Comparison of ENCODE assay signal across 9 mouse cellular contexts in genomic region chr4:117139217-117139612, GRCm38 (mm10). TPM values are rescaled to one million over a fixed set of nuclear protein-coding genes. Genes with fewer than 3 reads are reported as not detected.
DNase-seq lines count a peak whose midpoint lies in the region; ATAC-seq lines count a peak whose summit lies in the region.
"Had no signal": no experiment of that assay in that cellular context is flagged by ENCODE, and none has a peak within 500 bp of the region (broad histone marks: within the 10 kb centered on the region; RNA-seq: fewer than 3 reads in every experiment).

No protein-coding gene starts in this region.

- H3K9ac ChIP-seq in midbrain, embryonic 13.5 days (replicated peaks): no peak overlapping the region

- DNase-seq in midbrain, embryonic 10.5 days (ENCODE audit: low spot score): no peak
- DNase-seq in R1 (ENCODE audit: low read depth, low spot score): peak; percentile 95
- peak; percentile 61 for DNase-seq in lung, postnatal 10 days
- DNase-seq in frontal cortex, postnatal 25 days (ENCODE audit: low spot score in 2 of 2): no peak
- DNase-seq in gastrocnemius, adult 18-20 months (ENCODE audit: low spot score): no peak

- no peaks in the 10 kb centered on the region for H3K9me3 ChIP-seq in midbrain, embryonic 10.5 days (replicated peaks)
- H3K9me3 ChIP-seq in midbrain, embryonic 13.5 days: no peaks in the 10 kb centered on the region

- no peak overlapping the region for H3K4me3 ChIP-seq in midbrain, embryonic 10.5 days
- H3K4me3 ChIP-seq in midbrain, embryonic 13.5 days (replicated peaks): no peak overlapping the region

- H3K36me3 ChIP-seq in midbrain, embryonic 10.5 days: no peaks in the 10 kb centered on the region
- H3K36me3 ChIP-seq in midbrain, embryonic 13.5 days: no peaks in the 10 kb centered on the region

- H3K27me3 ChIP-seq in midbrain, embryonic 10.5 days (ENCODE audit: low read depth, poor library complexity, severe bottlenecking): 0 out of 2 replicates have a peak, but pooled peaks cover 5% of the 10 kb centered on the region
- H3K27me3 ChIP-seq in midbrain, embryonic 13.5 days: peaks cover 6% of the 10 kb centered on the region; the same call in 1 of the 2 replicates

- peaks cover 39% of the 10 kb centered on the region for H3K4me1 ChIP-seq in midbrain, embryonic 10.5 days
- peaks cover 8% of the 10 kb centered on the region for H3K4me1 ChIP-seq in midbrain, embryonic 13.5 days (replicated peaks)

- WGBS in midbrain, embryonic 10.5 days: 0% methylated on average over 2 of the region's 2 CpGs
- WGBS in midbrain, embryonic 13.5 days: 1% methylated on average over 2 of the region's 2 CpGs

- no peak for ATAC-seq in midbrain, embryonic 13.5 days
- peak; percentile 55; the same call in 1 of the 2 replicates for ATAC-seq in erythroblast, adult 5-6 weeks (replicated peaks; ENCODE audit: low FRiP score, poor library complexity, severe bottlenecking)
- no peak for ATAC-seq in frontal cortex, adult (ENCODE audit: low TSS enrichment)

- no peak overlapping the region for H3K4me2 ChIP-seq in midbrain, embryonic 13.5 days (replicated peaks)

- peak overlapping the region; percentile 39; the same call in 1 of the 2 replicates for H3K27ac ChIP-seq in midbrain, embryonic 10.5 days (replicated peaks)
- H3K27ac ChIP-seq in midbrain, embryonic 13.5 days: no peak overlapping the region

RNA-seq across cellular contexts. Expression of gene Plk3, which starts 5.5 kb away (rescaled TPM):
- polyA plus RNA-seq in midbrain, embryonic 10.5 days (2016; fragmentation: Nextera tagmentation; extraction: Ambion mirVana): 36.8 and 41.3 TPM in 2 replicates
- polyA plus RNA-seq in midbrain, embryonic 13.5 days (2015; fragmentation: Nextera tagmentation; extraction: Ambion mirVana): 18.6 and 19.3 TPM in 2 replicates
- total RNA-seq in erythroblast, adult 5-6 weeks (2015; ENCODE audit: low replicate concordance): 0.42 TPM in 1 of 2 replicates, not detected in the other
- total RNA-seq in erythroblast, adult 5-6 weeks (2017; ENCODE audit: low replicate concordance): 1.7 TPM in 1 of 2 replicates, not detected in the other
- total RNA-seq in gastrocnemius, adult 18-20 months (2021): 1 to 10 TPM in 1 of 2 experiments, under 1 TPM in 1; 0.25 to 1.7 TPM

RNA-seq across cellular contexts. Expression of gene Tctex1d4, which starts 12.6 kb away (rescaled TPM):
- 0.14 TPM in 1 of 2 replicates, not detected in the other for polyA plus RNA-seq in midbrain, embryonic 10.5 days (2016; fragmentation: Nextera tagmentation; extraction: Ambion mirVana)
- polyA plus RNA-seq in midbrain, embryonic 13.5 days (2015; fragmentation: Nextera tagmentation; extraction: Ambion mirVana): not detected in 2 replicates
- total RNA-seq in erythroblast, adult 5-6 weeks (2015; ENCODE audit: low replicate concordance): not detected in 2 replicates
- not detected in 2 replicates for total RNA-seq in erythroblast, adult 5-6 weeks (2017; ENCODE audit: low replicate concordance)
- not detected for total RNA-seq in gastrocnemius, adult 18-20 months (2021)
- polyA plus RNA-seq: heart, embryonic 14.5 days had no signal

RNA-seq across cellular contexts. Expression of gene Btbd19, which starts 13.7 kb away (rescaled TPM):
- polyA plus RNA-seq in midbrain, embryonic 10.5 days (2016; fragmentation: Nextera tagmentation; extraction: Ambion mirVana): 4.4 and 5.4 TPM in 2 replicates
- 3.3 and 3.4 TPM in 2 replicates for polyA plus RNA-seq in midbrain, embryonic 13.5 days (2015; fragmentation: Nextera tagmentation; extraction: Ambion mirVana)
- 1.0 and 3.1 TPM in 2 replicates for total RNA-seq in erythroblast, adult 5-6 weeks (2015; ENCODE audit: low replicate concordance)
- 0.68 and 1.3 TPM in 2 replicates for total RNA-seq in erythroblast, adult 5-6 weeks (2017; ENCODE audit: low replicate concordance)
- 1 to 10 TPM; 1.5 to 2.3 TPM for total RNA-seq in gastrocnemius, adult 18-20 months (2021)

RNA-seq across cellular contexts. Expression of gene Rps8, which starts 16.8 kb away (rescaled TPM):
- 691 and 830 TPM in 2 replicates for polyA plus RNA-seq in midbrain, embryonic 10.5 days (2016; fragmentation: Nextera tagmentation; extraction: Ambion mirVana)
- polyA plus RNA-seq in midbrain, embryonic 13.5 days (2015; fragmentation: Nextera tagmentation; extraction: Ambion mirVana): 558 and 623 TPM in 2 replicates
- 981 and 1,137 TPM in 2 replicates for total RNA-seq in erythroblast, adult 5-6 weeks (2015; ENCODE audit: low replicate concordance)
- total RNA-seq in erythroblast, adult 5-6 weeks (2017; ENCODE audit: low replicate concordance): 281 and 366 TPM in 2 replicates
- 100 to 1,000 TPM; 498 to 543 TPM for total RNA-seq in gastrocnemius, adult 18-20 months (2021)

RNA-seq across cellular contexts. Expression of gene Kif2c, which starts 43.2 kb away (rescaled TPM):
- 107 and 113 TPM in 2 replicates for polyA plus RNA-seq in midbrain, embryonic 10.5 days (2016; fragmentation: Nextera tagmentation; extraction: Ambion mirVana)
- 29.1 and 29.2 TPM in 2 replicates for polyA plus RNA-seq in midbrain, embryonic 13.5 days (2015; fragmentation: Nextera tagmentation; extraction: Ambion mirVana)
- 11.5 and 16.7 TPM in 2 replicates for total RNA-seq in erythroblast, adult 5-6 weeks (2015; ENCODE audit: low replicate concordance)
- total RNA-seq in erythroblast, adult 5-6 weeks (2017; ENCODE audit: low replicate concordance): 13.2 and 14.5 TPM in 2 replicates
- total RNA-seq in gastrocnemius, adult 18-20 months (2021): not detected

Comparison
In these comparisons a context has a peak if more than half of its experiments do, and no peak if none do; other contexts are left out.
1. DNase-seq: peak in R1 (single experiment) and lung, postnatal 10 days (single experiment); none in midbrain, embryonic 10.5 days (single experiment), frontal cortex, postnatal 25 days (0 of 2) and gastrocnemius, adult 18-20 months (single experiment).